Mouse (Mus musculus) cerebellum, adult 11 months (tissue): ENCODE measurements around the gene Syngr3.
"Not testable (repeated sequence)": the region's sequence is repeated elsewhere in the genome, so short reads cannot be mapped to it uniquely, and the experiment has no call there.

Experiments used
- DNase-seq: peaks from one replicate; pipeline ENCODE4 v3.0.0; 2022

Syngr3 gene

DNA sequence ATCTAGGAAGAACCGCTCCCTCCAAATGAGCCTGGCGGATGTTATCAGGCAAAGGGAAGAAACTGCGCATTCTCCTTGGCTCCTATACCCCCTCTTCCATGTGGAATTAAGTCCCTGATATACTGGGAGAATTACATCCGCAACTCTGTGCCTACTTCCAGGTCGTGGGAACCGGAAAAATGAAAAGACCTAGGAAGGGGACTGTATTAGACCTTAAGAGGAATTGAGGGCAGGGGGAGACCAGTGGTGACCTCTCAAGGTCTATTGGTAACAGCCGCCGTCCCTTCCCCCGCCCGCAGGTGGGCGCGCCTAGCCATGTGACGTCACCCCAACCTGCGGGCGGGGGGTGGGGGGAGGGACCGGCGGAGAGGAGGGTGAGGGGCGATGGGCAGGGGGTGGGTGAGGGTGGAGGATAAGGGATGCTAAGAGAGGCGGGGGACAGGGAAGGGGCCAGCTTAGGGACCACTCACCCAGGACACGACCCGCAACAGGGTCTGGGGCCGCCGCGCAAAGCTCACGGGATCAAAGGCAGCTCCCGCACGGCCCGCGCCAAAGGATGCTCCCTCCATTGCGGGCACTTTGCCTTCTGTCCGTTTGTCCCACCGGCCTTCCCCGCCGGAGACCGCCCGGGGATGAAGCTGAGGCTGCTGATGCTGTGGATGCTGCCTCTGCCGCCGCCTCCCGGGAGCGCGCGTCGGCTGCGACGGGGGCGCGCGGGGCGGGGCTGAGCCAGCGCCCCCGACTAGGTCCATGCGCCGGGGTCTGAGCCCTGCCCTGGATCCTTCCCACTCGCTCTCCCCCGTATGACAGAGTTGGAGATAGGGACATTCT lies at the start of gene Syngr3:
TSS of gene Syngr3 (minus strand) at position 705 of the 831 bp plus-strand sequence.
- DNase-seq, result peak; percentile 57

DNA sequence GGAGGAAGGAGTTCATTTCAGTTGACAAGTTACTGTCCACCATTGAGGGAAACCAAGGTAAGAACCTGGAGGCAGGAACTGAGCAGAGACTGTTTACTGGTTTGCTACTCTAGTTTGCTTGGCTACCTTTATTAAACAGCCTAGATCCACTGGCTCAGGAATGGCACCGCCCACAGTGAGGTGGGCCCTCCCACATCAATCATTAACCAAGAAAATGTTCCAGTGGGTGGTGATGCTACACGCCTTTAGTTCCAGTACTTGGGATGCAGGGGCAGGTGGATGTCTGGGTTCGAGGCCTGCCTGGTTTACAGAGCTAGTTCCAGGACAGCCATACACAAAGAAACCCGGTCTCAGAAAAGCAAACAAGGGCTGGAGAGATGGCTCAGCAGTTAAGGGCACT lies 48.5 kb upstream of the Syngr3 start:
- no peak for DNase-seq

DNA sequence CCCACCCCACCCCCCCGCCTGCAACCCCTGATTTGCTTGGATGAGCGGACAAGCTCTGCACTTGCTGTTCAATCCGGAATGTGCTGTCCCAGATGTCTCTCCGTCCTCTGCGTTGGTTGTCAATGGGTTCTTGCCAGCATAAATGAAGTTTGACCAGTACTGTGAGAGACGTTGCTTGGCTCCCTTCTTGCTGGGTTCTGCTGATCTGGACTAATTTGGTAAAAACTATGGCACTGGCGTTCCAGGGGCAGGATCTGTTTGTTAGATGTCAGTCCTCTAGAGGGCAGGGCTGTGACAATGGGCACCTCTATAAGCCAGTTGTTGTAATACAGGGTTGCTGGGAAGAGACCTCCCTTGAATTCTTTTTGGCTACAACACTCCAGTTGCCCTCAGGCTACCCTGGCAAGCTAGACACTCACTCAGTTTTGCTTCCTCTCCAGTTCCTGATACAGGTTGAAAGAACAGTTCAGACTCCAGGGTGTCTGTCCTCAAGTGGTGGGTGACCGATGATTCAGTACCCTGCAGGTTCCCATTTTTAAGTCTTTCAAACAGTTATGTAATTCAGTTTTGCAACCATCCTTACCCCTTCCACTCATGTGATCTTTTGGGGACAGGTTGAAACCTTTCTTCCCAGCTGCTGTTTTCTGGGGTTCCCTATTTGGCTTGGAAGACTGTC lies 47.5 kb upstream of the Syngr3 start:
- no peak for DNase-seq

DNA sequence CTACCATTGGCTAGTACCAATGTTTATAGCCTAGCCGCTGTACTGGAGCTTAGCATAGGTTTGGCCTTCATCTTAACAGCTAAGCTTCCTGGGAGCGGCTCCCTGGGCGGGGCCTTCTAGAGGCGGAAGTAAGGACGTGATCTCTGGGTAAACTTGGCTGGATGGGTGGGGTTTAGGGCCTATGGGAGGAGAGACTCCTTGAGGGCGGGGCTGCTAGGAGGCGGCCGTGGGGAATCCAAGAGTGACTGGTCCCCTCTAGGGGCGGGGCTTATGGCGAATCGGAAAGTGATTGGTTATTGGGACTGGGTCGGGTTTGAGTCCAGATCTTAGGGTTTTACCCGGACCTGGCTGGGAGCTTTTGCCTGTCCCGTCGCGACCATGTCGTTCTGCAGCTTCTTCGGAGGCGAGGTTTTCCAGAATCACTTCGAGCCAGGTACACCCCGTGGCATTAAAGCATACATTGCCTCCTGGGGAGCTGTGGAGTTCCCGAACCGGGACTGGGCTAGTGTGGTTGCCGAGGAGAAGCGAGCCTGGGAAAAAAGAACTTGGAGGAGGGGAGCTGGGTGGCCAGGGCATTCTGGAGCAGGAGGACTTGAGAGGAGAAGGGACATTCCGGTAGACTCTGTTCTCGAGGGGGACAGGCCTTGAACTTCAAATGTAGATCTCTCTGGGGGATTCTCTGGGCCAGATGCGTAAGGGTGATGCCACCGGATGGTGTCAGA lies 46.7 kb upstream of the Syngr3 start, which contains the start of gene Msrb1:
TSS of gene Msrb1 (plus strand) at position 313 of the 722 bp plus-strand sequence.
- peak; percentile 89 for DNase-seq

DNA sequence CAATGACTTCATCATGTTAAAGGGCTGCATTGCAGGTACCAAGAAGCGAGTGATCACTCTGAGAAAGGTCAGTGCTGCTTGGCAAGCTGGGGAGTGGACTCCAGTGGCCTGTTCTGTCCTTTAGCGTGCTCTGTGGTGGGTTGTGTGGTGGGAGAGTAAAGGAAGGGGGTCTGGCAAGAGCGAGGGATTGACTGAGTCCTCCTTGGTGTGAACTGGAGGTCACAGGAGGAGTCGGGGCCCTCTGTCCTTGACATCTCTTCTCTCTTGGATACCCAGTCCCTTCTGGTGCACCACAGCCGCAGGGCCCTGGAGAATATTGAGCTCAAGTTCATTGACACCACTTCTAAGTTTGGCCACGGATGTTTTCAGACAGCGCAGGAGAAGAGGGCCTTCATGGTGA lies 45.7 kb upstream of the Syngr3 start:
- DNase-seq, result no peak

DNA sequence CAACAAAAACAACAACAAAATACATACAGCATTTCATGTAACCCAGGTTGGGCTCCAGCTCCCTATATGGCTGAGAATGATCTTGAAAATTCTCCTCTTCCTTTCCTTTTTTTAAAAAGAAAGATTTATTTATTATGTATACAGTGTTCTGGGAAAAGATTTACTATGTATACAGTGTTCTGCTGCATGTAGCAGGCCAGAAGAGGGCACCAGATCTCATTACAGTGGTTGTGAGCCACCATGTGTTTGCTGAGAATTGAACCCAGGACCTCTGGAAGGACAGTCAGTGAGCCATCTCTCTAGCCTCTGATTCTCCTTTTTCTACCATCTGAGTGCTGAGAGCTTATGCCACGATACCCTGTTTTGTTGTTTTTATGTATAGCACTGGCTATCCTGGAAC lies 44.8 kb upstream of the Syngr3 start:
- DNase-seq, result no peak

DNA sequence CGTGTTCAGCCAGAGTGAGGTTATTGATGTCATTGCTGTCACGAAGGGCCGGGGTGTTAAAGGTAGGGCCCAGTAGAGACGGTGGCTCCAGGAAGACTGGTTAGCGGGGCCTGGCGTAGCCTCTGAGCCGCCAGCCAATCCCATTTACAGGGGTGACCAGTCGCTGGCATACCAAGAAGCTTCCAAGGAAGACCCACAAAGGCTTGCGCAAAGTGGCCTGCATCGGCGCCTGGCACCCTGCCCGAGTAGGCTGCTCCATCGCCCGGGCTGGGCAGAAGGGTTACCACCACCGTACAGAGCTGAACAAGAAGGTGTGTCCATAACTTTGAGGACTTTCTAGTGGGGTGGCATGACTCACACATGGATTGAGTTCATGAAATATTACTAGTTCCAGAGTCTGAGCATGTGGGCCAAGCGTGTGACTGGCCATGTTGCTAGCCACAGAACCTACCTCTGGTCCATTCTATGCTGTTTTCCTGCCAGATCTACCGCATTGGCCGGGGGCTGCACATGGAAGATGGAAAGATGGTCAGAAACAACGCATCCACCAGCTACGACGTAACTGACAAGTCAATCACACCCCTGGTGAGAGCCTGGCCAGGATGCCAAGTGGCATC lies 43.8 kb upstream of the Syngr3 start:
- no peak for DNase-seq

DNA sequence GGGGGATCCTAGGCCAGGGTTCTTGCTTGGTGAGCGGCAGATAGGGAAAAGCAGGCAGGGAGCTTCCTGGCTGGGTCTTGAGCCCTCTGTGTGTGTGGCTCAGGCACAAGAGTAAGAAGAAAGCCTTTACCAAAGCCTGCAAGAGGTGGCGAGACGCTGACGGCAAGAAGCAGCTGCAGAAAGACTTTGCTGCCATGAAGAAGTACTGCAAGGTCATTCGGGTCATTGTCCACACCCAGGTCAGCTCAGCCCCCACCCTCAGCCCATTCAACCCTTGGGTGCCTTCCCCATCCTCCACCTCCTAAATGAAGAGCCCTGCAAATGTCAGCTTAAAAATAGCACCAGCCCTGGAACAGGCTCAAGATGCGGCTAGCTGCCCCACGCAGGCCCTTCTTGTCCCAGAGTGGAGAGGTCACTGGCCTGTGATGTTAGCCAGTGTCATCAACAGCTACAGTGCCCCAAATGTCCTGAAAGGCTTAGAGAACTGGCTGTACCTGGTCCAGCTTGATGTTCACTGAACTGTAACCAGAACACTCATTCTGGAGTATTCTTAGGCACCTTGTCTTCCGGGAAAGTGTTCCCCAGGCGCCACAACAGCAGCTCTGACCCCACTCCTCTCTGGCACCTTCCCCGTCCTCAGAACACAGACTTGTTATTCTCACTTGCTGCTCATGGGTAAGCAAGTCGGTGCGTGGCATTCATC lies 42.6 kb upstream of the Syngr3 start:
- no peak for DNase-seq

DNA sequence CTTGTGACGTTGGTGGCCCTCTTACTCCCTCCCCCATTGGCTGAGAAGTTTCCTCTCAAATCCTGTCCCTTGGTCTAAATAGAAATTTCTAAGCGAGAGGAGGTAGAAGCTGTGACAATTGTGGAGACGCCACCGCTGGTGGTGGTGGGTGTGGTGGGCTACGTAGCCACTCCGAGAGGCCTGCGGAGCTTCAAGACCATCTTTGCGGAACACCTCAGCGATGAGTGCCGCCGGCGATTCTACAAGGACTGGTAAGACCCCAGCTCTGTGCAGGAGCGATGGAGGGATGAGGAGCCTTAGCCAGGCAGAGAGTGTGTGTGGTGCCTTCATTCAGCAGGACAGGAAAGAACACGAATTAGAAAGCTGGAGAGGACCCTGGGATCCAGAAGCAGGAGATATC lies 41.0 kb upstream of the Syngr3 start:
- DNase-seq, result no peak

DNA sequence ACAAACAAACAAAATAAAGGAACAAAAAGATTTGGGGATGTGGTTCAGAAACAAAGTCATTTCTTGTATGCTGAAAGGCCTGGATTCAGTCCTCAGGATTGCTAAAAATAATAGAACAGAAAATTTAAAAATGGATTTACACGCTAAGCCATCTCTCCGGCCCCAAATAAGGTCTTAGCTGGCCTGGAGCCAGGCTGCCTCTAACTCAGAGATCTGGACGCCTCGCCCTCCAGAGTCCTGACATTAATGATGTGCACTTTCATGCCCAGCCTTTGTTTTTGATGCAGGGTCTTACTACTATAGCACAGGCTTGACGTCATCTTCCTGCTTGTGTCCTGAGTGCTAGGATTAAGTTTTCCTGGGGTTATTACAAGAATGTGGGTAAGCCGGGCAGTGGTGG lies 39.3 kb upstream of the Syngr3 start:
- DNase-seq, result no peak

DNA sequence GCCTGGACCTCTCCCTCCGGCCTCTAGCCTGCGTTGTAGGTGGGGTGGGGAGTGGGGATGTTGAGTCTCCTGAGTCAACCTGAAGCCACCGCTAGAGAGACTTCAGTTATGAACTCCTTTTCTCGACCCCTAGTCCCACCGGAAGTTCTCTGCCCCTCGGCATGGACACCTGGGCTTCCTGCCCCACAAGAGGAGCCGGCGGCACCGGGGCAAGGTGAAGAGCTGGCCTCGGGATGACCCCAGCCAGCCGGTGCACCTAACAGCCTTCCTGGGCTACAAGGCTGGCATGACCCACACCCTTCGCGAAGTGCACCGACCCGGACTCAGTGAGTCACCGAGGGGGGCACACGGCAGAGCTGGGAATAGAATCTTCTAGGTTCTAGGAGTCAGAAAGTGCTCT lies 38.4 kb upstream of the Syngr3 start:
- DNase-seq, result no peak

DNA sequence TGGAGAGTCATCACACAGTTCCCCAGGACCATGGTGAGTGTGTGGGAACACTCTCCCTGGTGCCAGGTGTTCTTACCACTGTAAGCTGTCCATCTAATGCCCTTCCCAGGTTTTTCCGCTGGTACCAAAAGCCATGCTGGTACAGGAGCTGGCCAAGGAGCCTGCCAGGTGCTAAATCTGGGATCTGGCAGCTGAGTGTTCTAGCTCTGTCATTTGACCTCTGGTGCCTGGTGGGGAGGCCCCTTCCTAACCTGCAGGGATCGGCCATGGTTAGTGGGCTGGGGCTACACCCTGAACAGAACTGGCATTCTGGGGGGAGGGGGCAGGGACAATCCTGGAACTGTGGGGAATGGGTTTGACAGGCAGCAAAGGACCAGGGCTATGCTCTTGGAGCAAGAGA lies 37.9 kb upstream of the Syngr3 start, which contains the start of gene Rpl3l:
TSS of gene Rpl3l (plus strand) at position 203 of the 400 bp plus-strand sequence.
- DNase-seq, result no peak

DNA sequence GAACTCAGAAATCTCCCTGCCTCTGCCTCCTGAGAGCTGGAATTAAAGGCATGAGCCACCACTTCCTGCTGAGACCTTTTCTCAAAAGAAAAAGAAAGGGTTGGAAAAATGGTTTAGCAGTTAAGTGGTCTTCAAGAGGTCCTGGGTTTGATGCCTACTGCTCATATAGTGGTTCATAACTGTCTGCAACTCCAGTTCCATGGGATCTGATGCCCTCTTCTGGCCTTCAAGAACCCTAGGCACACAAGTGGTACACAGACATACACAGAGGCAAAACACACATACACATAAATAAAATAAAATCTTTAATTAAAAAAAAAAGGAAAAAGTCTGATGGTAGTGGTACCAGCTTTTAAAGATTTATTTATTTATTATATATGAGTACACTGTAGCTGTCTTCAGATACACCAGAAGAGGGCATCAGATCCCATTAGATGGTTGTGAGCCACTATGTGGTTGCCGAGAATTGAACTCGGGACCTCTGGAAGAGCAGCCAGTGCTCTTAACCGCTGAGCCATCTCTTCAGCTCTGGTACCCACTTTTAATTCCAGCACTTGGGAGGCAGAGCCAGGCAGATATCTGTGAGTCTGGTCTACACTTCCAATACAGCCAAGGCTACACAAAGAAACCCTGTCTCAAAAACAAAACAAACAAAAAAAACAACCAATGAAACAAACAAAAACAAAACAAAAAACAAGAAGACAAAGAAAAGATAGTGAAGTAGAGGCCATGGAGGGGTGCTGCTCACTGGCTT lies 36.1 kb upstream of the Syngr3 start:
- DNase-seq, result no peak

DNA sequence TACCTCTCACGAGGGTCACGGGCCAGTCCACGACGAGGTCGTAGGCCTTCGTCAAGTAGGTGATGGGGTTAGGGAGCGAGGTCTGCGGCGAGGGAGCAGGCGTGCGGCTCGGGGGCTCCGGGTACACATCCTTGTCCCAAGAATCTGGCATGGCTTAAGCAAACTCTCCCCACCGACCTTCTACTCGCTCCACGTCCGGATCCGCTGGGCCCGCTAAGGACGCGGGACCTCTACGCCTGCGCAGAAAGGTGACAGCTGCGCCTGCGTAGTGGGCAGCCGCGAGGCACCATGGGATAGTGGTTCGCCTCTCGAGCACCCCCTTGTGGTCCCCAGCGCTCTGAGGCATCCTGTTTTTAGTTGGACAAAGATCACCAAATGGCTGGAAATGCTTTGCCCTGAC lies 34.4 kb upstream of the Syngr3 start, which contains the start of gene Ndufb10:
TSS of gene Ndufb10 (minus strand) at position 295 of the 400 bp plus-strand sequence.
- peak; percentile 96 for DNase-seq

DNA sequence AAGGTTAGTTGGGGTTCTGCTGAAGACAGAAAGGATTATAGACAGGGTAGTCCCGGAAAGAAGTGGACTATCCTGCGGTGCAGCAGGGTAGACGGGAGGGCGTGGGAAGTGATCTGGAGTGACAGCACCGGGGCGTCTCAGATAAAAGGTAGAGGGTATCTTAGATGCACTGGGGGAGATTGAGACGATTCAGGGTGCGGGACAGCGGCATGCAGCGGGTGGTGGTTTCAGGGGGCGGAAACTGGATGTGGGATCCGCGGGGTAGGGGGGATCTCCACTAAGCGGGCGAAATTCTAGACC lies 34.1 kb upstream of the Syngr3 start:
- no peak for DNase-seq

DNA sequence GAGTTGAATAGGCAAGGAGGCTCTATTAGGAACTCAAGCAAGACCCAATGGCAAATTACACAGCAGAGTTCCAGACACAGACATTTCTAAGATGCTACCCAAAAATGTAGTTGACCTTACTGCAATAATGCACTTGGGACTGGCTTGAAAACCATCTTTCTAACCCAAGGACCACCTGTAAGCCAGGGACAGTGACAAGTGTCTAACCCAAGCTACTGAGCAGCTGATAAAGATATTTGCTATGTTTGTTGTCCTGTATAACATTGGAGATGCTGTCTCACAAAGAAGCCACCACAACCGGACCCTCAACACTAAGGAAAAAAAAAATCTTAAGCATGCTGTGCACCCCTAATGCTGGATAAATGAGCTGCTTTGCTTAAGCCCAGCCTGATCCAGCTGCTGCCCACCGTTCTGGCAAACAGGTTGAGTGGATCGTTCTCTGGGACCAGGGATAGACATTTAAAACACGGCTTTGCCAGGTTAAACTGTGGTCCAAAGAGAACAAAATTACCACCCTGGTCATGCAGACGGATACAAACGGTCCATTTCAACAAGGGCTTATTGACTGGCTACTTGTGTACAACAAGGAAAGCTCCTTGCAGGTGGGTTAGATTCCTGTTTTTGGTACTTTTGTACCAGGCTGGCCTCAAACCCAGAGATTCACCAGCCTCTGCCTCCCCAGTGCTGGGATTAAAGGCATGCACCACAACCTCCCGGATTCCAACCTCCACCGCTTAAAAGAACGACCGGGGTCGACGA lies 33.5 kb upstream of the Syngr3 start:
- DNase-seq, result no peak

DNA sequence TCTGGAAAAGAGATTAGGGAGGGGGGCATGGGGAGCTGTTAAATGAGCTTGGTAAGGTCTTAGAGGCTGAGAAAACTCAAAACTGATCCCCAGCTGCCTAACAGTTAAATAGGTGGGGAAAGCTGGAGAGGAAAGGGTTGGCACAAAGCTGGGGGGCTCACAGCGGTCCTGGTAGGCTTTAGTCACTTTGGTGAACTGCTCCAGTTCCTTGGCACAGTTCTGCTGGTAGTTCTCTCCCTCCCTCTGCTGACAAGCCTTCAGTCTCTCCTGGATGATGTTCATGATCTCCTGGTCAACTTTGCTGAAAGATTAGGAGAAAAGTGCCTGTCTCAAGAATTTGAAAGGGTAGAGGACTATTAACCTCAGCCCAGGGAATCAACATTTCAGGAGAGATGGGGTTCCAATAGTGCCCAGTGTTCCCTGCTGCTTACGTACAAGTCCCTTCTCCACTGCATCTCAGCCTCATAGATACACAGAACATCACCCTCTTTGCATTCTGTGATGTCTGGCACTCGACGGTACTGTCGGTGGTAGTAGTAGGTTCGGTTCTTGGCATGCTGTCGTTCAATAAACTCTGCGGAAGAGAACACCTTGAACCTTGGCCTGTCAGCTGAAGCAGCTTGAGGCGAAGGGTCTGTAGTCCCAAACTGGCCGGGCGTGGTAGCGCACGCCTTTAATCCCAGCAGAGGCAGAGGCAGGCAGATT lies 32.6 kb upstream of the Syngr3 start:
- no peak for DNase-seq

DNA sequence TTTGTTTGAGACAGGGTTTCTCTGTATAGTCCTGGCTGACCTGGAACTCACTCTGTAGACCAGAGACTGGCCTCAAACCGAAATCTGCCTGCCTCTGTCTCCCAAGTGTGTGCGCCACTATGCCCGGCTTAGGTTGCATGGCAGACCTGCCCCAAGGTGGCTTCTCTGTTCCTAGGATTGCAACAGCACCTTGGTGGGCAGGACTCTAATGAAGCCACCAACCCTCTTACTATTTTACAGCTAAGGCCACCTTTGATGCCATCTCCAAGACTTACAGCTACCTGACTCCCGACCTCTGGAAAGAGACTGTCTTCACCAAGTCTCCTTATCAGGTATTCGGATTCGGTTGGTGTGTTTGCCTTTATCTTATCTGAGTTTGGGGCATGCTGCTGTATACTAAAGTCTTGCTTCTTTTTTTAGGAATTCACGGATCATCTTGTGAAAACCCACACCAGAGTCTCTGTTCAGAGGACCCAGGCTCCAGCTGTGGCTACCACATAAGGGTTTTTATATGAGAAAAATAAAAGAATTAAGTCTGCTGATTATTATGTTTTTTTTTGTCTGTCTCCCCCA lies 31.7 kb upstream of the Syngr3 start:
- not testable (repeated sequence) for DNase-seq

DNA sequence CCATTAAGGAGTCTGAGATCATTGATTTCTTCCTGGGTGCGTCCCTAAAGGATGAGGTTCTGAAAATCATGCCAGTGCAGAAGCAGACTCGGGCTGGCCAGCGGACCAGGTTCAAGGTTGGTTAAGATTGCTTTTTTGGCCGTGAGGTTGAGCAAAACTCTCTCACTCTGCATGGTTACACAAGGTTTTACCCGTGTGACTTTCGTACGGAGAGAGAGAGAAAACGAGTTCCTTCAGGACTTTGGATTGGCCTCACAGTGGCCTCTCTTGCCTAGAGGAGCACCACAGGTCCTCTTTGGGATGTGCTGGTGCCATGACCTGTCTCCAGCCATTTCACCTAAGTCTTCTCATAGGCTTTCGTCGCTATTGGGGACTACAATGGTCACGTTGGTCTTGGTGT lies 30.9 kb upstream of the Syngr3 start:
- DNase-seq, result not testable (repeated sequence)
